In the genomic region with DNA sequence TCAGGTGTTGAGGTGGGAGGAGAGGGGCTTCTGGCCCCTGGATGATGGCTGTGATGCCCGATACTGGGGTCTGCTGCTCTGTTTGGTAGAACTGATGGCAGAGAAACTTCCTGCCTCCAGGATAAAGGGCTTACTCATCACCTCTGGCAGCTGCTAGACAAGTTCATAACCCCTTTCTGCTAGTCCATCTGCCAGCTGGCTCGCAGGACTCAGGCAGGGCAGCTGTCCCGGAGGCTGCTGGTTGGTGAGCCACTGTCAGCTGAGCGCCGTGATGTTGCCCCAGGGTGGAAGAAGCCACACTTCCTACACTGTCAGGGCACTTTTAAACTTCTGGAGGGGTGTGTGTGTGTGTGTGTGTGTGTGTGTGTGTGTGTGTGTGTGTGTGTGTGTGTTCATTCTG, we compare ENCODE assay signal across 8 mouse cellular contexts. TPM values are rescaled to one million over a fixed set of nuclear protein-coding genes. Genes with fewer than 3 reads are reported as not detected.
DNase-seq lines count a peak whose midpoint lies in the region; ATAC-seq and TF ChIP-seq lines count a peak whose summit lies in the region.
"Not testable (repeated sequence)": the region's sequence is repeated elsewhere in the genome, so short reads cannot be mapped to it uniquely, and the experiment has no call there.

No protein-coding gene starts in this region.

- H3K9me3 ChIP-seq in forebrain, postnatal 0 days (ENCODE audit: low read length); intestine, embryonic 14.5 days (ENCODE audit: control insufficient read depth, low read length); lung, embryonic 15.5 days: not testable (repeated sequence)

- peak; percentile 29; the same call in 1 of the 2 replicates for ATAC-seq in forebrain, postnatal 0 days
- peak; percentile 60; the same call in 1 of the 2 replicates for ATAC-seq in intestine, embryonic 14.5 days (replicated peaks; ENCODE audit: low FRiP score, low TSS enrichment, low read depth)
- ATAC-seq in lung, embryonic 15.5 days (ENCODE audit: borderline replicate concordance, extremely low read depth, low FRiP score, low TSS enrichment): 0 out of 2 replicates have a peak, but pooled peaks have one; percentile 55

- H3K36me3 ChIP-seq in C2C12 (ENCODE audit: control insufficient read depth, insufficient read depth); heart, adult 2 months (ENCODE audit: control insufficient read depth, insufficient read depth, low read length): not testable (repeated sequence)
- peaks cover 33% of the 10 kb centered on the region for H3K36me3 ChIP-seq in forebrain, postnatal 0 days (ENCODE audit: insufficient read depth)
- H3K36me3 ChIP-seq in intestine, embryonic 14.5 days (ENCODE audit: control insufficient read depth, insufficient read depth, low read length): peaks cover 19% of the 10 kb centered on the region
- H3K36me3 ChIP-seq in lung, embryonic 15.5 days: peaks cover 28% of the 10 kb centered on the region

- H3K4me3 ChIP-seq in C2C12 (ENCODE audit: insufficient read depth, poor library complexity, severe bottlenecking); bone marrow macrophage, adult 2 months (ENCODE audit: insufficient read depth, low read length); forebrain, postnatal 0 days (ENCODE audit: low read depth, low read length); heart, adult 2 months; intestine, embryonic 14.5 days (ENCODE audit: low read depth, low read length); lung, embryonic 15.5 days: not testable (repeated sequence)

- TF ChIP-seq POLR2A in bone marrow macrophage, adult 2 months (IDR thresholded peaks at IDR 0.05; ENCODE audit: borderline replicate concordance, low read depth, low read length); heart, adult 2 months (IDR thresholded peaks at IDR 0.05; ENCODE audit: insufficient read depth, low read depth, low read length): not testable (repeated sequence)

- H3K4me1 ChIP-seq in bone marrow macrophage, adult 2 months (ENCODE audit: control insufficient read depth, insufficient read depth, low read length): peaks cover 23% of the 10 kb centered on the region
- H3K4me1 ChIP-seq in forebrain, postnatal 0 days (ENCODE audit: insufficient read depth); heart, adult 2 months (ENCODE audit: control insufficient read depth, insufficient read depth, low read length); intestine, embryonic 14.5 days (replicated peaks; ENCODE audit: control insufficient read depth, insufficient read depth, low read length); lung, embryonic 15.5 days: not testable (repeated sequence)

- not testable (repeated sequence) for H3K9ac ChIP-seq in forebrain, postnatal 0 days; heart, adult 2 months (ENCODE audit: low read depth, low read length); intestine, embryonic 14.5 days (ENCODE audit: low read length); lung, embryonic 15.5 days

- not testable (repeated sequence) for TF ChIP-seq EP300 in heart, adult 2 months (IDR thresholded peaks at IDR 0.05; ENCODE audit: insufficient read depth, low read depth, low read length)

- not testable (repeated sequence) for H3K79me3 ChIP-seq in C2C12 (ENCODE audit: low read depth)

- not testable (repeated sequence) for H3K4me2 ChIP-seq in forebrain, postnatal 0 days (ENCODE audit: low read depth); intestine, embryonic 14.5 days (ENCODE audit: low read length); lung, embryonic 15.5 days

- not testable (repeated sequence) for H3ac ChIP-seq in C2C12 (ENCODE audit: control insufficient read depth, insufficient read length, low read depth)

- not testable (repeated sequence) for DNase-seq in forebrain, postnatal 0 days; intestine, embryonic 14.5 days (ENCODE audit: low spot score)
- DNase-seq in heart, adult 2 months: peak; percentile 76 to 85
- peak; percentile 18 for DNase-seq in mesoderm, embryonic 11.5 days (ENCODE audit: low read depth, low spot score)
- DNase-seq in thymus, postnatal 10 days (ENCODE audit: low spot score in 2 of 2): peak; percentile 14 to 22

- WGBS in forebrain, postnatal 0 days: 61% methylated on average over 3 of the region's 5 CpGs
- 36% methylated on average over 5 of the region's 5 CpGs for WGBS in heart, adult 2 months
- 59% methylated on average over 5 of the region's 5 CpGs for WGBS in intestine, embryonic 14.5 days
- WGBS in lung, embryonic 15.5 days: 45% methylated on average over 4 of the region's 5 CpGs

- not testable (repeated sequence) for TF ChIP-seq CTCF in C2C12 (IDR thresholded peaks at IDR 0.05; ENCODE audit: control insufficient read depth, insufficient read depth, insufficient read length); bone marrow macrophage, adult 2 months (IDR thresholded peaks at IDR 0.05; ENCODE audit: low read depth, low read length); forebrain, postnatal 0 days (IDR thresholded peaks at IDR 0.05; ENCODE audit: low read depth); heart, adult 2 months (IDR thresholded peaks at IDR 0.05)

- intact Hi-C loops in heart, adult 2 months (cut with DNase I): not testable (repeated sequence)

- peak overlapping the region; percentile 49; the same call in 1 of the 2 replicates for H3K27ac ChIP-seq in bone marrow macrophage, adult 2 months (ENCODE audit: insufficient read depth, low read depth, low read length)
- not testable (repeated sequence) for H3K27ac ChIP-seq in forebrain, postnatal 0 days (ENCODE audit: low read depth, low read length); heart, adult 2 months; intestine, embryonic 14.5 days (ENCODE audit: low read depth); lung, embryonic 15.5 days

- H3K79me2 ChIP-seq in C2C12 (ENCODE audit: control insufficient read depth, insufficient read depth); heart, adult 2 months (replicated peaks; ENCODE audit: control insufficient read depth, insufficient read depth, low read length): not testable (repeated sequence)

- not testable (repeated sequence) for H3K27me3 ChIP-seq in C2C12 (ENCODE audit: control insufficient read depth, insufficient read depth, insufficient read length); forebrain, postnatal 0 days (ENCODE audit: insufficient read depth, low read length); heart, adult 2 months (ENCODE audit: control insufficient read depth, insufficient read depth, low read length); intestine, embryonic 14.5 days (replicated peaks; ENCODE audit: control insufficient read depth, insufficient read depth, low read length); lung, embryonic 15.5 days

TF ChIP-seq in C2C12, 6 proteins besides CTCF, POLR2A, EP300 and RAD21:
- TF ChIP-seq MYOD1 (IDR thresholded peaks at IDR 0.05; ENCODE audit: control insufficient read depth, insufficient read length, low read depth) (peak; percentile 60), USF1 (IDR thresholded peaks at IDR 0.05; ENCODE audit: low read depth) (peak; percentile 10)

RNA-seq across cellular contexts. Expression of gene St3gal5, which starts 56.6 kb away (rescaled TPM):
- 27.6 TPM for polyA plus RNA-seq in C2C12 (2012; fragmentation: generic; extraction: Trizol)
- polyA plus RNA-seq in bone marrow macrophage, adult 2 months (2012; ENCODE audit: insufficient read depth, insufficient read length, missing spikeins): 29.9 and 31.6 TPM in 2 replicates
- total RNA-seq in forebrain, postnatal 0 days (2014; rRNA removed): 16.5 and 17.5 TPM in 2 replicates
- 26.0 and 53.4 TPM in 2 replicates for polyA plus RNA-seq in forebrain, postnatal 0 days (2015; fragmentation: Nextera tagmentation; extraction: Ambion mirVana)
- total RNA-seq in heart, adult 2 months (2021): 10 to 100 TPM; 67.6 to 78.4 TPM
- polyA plus RNA-seq in heart, adult 2 months (2012; rRNA removed): 39.7 and 50.8 TPM in 2 replicates
- 20.8 and 21.5 TPM in 2 replicates for polyA plus RNA-seq in intestine, embryonic 14.5 days (2014; fragmentation: Nextera tagmentation; extraction: Ambion mirVana)
- polyA plus RNA-seq in lung, embryonic 15.5 days (2015; fragmentation: Nextera tagmentation; extraction: Ambion mirVana): 40.5 and 42.1 TPM in 2 replicates
